Mouse (Mus musculus) midbrain, embryonic 15.5 days (tissue): ENCODE measurements around the gene Cpd. TPM values are rescaled to one million over a fixed set of nuclear protein-coding genes. Genes with fewer than 3 reads are reported as not detected.

Experiments used
- ATAC-seq: fragments of 200-750 bp; cut with Nextera tagmentation; replicated peaks from 2 replicates; pipeline ENCODE4 v1.8.0; 2017; ENCODE audit warnings: moderate TSS enrichment
- H3K27ac ChIP-seq: fragments of 300-500 bp; sonication (generic); 2 replicates; pipeline ENCODE4 v1.5.1; 2015; ENCODE audit warnings: mild to moderate bottlenecking, inconsistent platforms
- H3K27me3 ChIP-seq: fragments of 300-500 bp; sonication (generic); replicated peaks from 2 replicates; pipeline ENCODE4 v1.6.1; 2015; ENCODE audit warnings: inconsistent platforms
- H3K36me3 ChIP-seq: fragments of 300-500 bp; sonication (generic); replicated peaks from 2 replicates; pipeline ENCODE4 v1.6.1; 2015; ENCODE audit warnings: inconsistent platforms
- H3K4me1 ChIP-seq: fragments of 300-500 bp; sonication (generic); 2 replicates; pipeline ENCODE4 v1.6.1; 2015; ENCODE audit warnings: inconsistent platforms
- H3K4me2 ChIP-seq: fragments of 300-500 bp; sonication (generic); 2 replicates; pipeline ENCODE4 v1.6.1; 2015; ENCODE audit warnings: inconsistent platforms, mild to moderate bottlenecking, moderate library complexity
- H3K4me3 ChIP-seq: fragments of 300-500 bp; sonication (generic); 2 replicates; pipeline ENCODE4 v1.5.1; 2015; ENCODE audit warnings: mild to moderate bottlenecking, inconsistent platforms
- H3K9ac ChIP-seq: fragments of 300-500 bp; sonication (generic); 2 replicates; pipeline ENCODE4 v1.6.1; 2015; ENCODE audit warnings: mild to moderate bottlenecking, inconsistent platforms
- H3K9me3 ChIP-seq: fragments of 300-500 bp; sonication (generic); 2 replicates; pipeline ENCODE4 v1.6.1; 2016; ENCODE audit warnings: inconsistent platforms
- WGBS: fragments of 180-500 bp; shearing (Covaris S2); methylation state at CpG from one replicate; pipeline ENCODE4 v1.1.7; 2015; ENCODE audit warnings: mixed read lengths; 5-methylcytosine and 5-hydroxymethylcytosine counted together
- polyA plus RNA-seq: library from polyadenylated mRNA; unstranded; fragments of >200 nt; fragmentation: Nextera tagmentation; extraction: Ambion mirVana; gene quantifications from 2 replicates; pipeline ENCODE4 v1.2.1, GENCODE M21; 2015

Gene Cpd
- polyA plus RNA-seq, 1 experiment from 2014 or later = 5.3 TPM

DNA sequence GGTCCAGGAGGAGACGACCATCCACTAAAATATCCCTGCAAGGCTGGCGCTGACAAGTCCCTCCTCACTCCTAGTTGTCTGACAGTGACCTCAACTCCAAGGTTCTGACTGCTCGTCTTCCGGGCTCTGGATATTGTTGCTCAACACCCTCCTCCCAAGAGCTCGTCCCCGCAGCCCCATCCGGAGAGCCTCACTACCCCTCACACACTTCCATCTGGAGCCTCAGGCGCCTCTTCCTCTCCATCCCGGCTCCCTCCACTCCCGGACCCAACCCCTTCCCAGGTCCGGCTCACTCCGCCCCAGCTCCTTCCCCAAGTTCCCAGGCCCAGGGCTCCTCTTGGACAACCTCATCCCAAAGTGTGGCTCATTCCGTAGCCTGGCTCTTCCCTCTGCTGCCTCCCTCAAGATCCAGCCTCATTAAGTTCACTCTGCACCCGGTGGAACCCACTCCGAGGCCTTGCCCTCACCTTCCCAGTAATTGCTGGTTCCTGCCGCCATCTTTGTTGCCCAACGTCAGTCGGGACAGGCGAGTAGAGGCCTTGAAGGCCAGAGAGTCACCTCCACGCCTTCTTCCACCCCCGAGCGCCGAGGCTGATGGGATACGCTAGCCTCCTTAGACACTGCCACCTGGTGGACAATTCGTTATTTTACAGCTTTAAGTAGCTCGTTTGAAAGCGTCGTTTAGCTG lies 83.6 kb downstream of the Cpd start, which contains the start of gene Gosr1:
Gosr1 (minus strand) TSS at position 527 of the 688 bp plus-strand sequence.
- peak within 1 kb of the TSS; percentile 60 for H3K4me2 ChIP-seq
- peak within 1 kb of the TSS; percentile 74 for H3K9ac ChIP-seq
- peaks cover 7% of the 10 kb centered on the region for H3K4me1 ChIP-seq
- WGBS = under 1% methylated on average over 28 of the region's 28 CpGs
- ATAC-seq = peak; percentile 98
- peak within 1 kb of the TSS; percentile 90 for H3K27ac ChIP-seq
- H3K27me3 ChIP-seq = no peaks in the 10 kb centered on the region
- H3K4me3 ChIP-seq = peak within 1 kb of the TSS; percentile 87
- H3K36me3 ChIP-seq = peaks cover 17% of the 10 kb centered on the region
- no peaks in the 10 kb centered on the region for H3K9me3 ChIP-seq

GRCm38 (mm10) chr11:76752276-76752675 lies 94.5 kb downstream of the Cpd start:
- Histone ChIP-seq H3K27ac (no peak overlapping the region), H3K36me3 (peaks cover 35% of the 10 kb centered on the region), H3K4me1 (no peaks in the 10 kb centered on the region), H3K4me3 (no peak overlapping the region), H3K27me3 (no peaks in the 10 kb centered on the region), H3K4me2 (no peak overlapping the region), H3K9me3 (no peaks in the 10 kb centered on the region), H3K9ac (no peak overlapping the region)
- ATAC-seq = no peak
- WGBS = 95% methylated on average over 3 of the region's 3 CpGs

DNA sequence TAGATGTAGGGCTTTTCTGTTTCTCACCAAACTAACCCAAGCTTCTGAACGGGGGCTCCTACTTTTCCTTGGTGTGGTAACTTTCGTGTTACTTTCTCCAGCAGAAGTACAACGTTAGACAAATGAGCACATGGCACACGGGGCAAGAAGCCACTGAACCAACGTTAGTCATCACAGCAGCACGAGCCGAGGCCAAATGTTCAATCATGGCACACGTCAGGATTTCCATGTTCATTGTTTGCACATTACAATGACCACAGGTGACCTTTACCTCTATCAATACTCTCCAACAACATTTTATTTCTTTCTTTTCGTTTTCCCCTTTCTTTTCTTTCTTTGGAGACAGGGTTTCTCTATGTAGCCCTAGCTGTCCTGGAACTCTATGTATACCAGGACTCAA lies 98.0 kb downstream of the Cpd start:
- WGBS = 92% methylated on average over 9 of the region's 9 CpGs
- no peak overlapping the region for H3K9ac ChIP-seq
- no peak overlapping the region for H3K4me2 ChIP-seq
- no peak overlapping the region for H3K4me3 ChIP-seq
- H3K27me3 ChIP-seq = no peaks in the 10 kb centered on the region
- H3K36me3 ChIP-seq = peaks cover 49% of the 10 kb centered on the region
- no peak overlapping the region for H3K27ac ChIP-seq
- H3K4me1 ChIP-seq = no peaks in the 10 kb centered on the region
- no peak for ATAC-seq
- H3K9me3 ChIP-seq = no peaks in the 10 kb centered on the region

DNA sequence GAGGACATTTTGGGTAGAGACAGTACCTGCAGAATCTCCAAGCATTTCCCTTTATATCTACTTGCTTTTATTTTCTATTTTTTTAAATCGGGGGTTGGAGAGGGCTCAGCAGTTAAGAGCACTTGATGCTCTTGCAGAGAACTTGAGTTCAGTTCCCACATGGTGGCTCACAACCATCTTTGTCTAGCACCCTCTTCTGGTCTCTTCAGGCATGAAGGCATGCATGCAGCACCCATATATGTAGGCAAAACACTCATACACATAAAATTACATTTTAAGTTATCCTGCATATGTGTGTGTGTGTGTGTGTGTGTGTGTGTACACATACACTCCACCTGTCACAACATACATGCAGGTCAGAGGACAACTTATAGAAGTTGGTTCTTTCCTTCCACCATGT lies 100.9 kb downstream of the Cpd start:
- no peaks in the 10 kb centered on the region for H3K9me3 ChIP-seq
- H3K27ac ChIP-seq = no peak overlapping the region
- H3K4me2 ChIP-seq = no peak overlapping the region
- no peak for ATAC-seq
- H3K36me3 ChIP-seq = peaks cover 34% of the 10 kb centered on the region
- 96% methylated on average over 1 of the region's 1 CpGs for WGBS
- H3K4me1 ChIP-seq = no peaks in the 10 kb centered on the region
- no peaks in the 10 kb centered on the region for H3K27me3 ChIP-seq
- H3K9ac ChIP-seq = no peak overlapping the region
- H3K4me3 ChIP-seq = no peak overlapping the region

DNA sequence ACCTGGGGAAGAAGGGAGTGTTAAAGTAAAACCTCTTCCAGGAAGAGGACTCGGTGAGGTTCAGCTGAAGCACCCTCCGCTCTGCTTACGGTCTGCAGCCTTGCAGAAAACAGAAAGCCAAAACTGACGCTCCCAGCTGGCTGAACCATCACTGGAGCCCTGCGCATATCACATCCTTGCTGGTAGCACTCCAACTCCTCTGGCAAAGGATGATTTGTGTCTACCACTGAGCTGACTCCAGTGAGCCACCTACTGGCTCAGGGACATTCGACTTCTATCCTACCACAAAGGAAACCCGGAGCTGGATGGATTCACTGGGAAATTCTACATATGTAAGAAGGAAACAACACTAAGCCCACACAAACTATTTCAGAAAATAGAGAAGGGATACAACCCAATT lies 102.3 kb downstream of the Cpd start:
- no peak overlapping the region for H3K4me2 ChIP-seq
- H3K27ac ChIP-seq = no peak overlapping the region
- peaks cover 28% of the 10 kb centered on the region for H3K36me3 ChIP-seq
- no peaks in the 10 kb centered on the region for H3K9me3 ChIP-seq
- H3K9ac ChIP-seq = no peak overlapping the region
- WGBS = 80% methylated on average over 7 of the region's 7 CpGs
- no peak for ATAC-seq
- no peaks in the 10 kb centered on the region for H3K27me3 ChIP-seq
- no peak overlapping the region for H3K4me3 ChIP-seq
- H3K4me1 ChIP-seq = no peaks in the 10 kb centered on the region

- ATAC-seq = no peak
- 98% methylated on average over 7 of the region's 7 CpGs for WGBS
- H3K27me3 ChIP-seq = no peaks in the 10 kb centered on the region
Observed at GRCm38 (mm10) chr11:76742511-76742910, 104.3 kb downstream of the Cpd start.

GRCm38 (mm10) chr11:76739125-76739524 lies 107.7 kb downstream of the Cpd start:
- H3K4me3 ChIP-seq = no peak overlapping the region
- H3K27me3 ChIP-seq = no peaks in the 10 kb centered on the region
- no peak overlapping the region for H3K4me2 ChIP-seq
- no peak overlapping the region for H3K9ac ChIP-seq
- peaks cover 13% of the 10 kb centered on the region; the same call in 1 of the 2 replicates for H3K36me3 ChIP-seq
- no peaks in the 10 kb centered on the region for H3K4me1 ChIP-seq
- WGBS = 72% methylated on average over 6 of the region's 6 CpGs
- H3K27ac ChIP-seq = no peak overlapping the region
- no peak for ATAC-seq
- no peaks in the 10 kb centered on the region for H3K9me3 ChIP-seq

More at GRCm38 (mm10) chr11:76742511-76742910, 104.3 kb downstream of the Cpd start:
- no peak overlapping the region for H3K27ac ChIP-seq
- no peaks in the 10 kb centered on the region for H3K9me3 ChIP-seq
- no peaks in the 10 kb centered on the region for H3K4me1 ChIP-seq
- H3K36me3 ChIP-seq = peaks cover 19% of the 10 kb centered on the region
- H3K9ac ChIP-seq = no peak overlapping the region
- H3K4me3 ChIP-seq = no peak overlapping the region
- no peak overlapping the region for H3K4me2 ChIP-seq

DNA sequence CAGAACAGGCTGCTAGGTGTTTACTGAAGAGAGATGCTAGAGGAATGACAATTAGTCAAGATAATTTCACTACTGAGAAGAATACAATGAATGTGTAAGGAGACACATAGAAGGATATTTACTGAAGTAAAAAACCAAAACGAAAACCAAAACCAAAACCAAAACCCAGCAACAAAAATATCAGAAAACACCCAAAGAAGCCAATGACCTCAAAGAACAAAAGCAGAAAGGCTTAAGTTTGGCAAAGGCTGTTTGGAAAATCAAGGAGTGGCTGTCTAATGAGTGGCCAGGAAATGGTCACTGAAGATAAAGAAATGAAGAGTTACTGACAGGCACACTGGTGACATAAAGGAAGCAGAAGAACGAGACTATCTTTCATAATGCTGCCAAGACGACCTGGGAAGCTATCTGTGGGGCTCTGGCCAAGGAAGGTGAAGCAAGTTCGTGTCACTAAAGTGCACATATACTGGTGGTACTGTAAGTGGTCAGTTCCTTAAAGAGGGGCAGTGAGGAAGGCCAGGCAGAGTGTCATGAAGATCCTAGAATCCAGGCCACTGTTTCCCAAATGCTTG lies 111.0 kb downstream of the Cpd start:
- no peak overlapping the region for H3K27ac ChIP-seq
- no peaks in the 10 kb centered on the region for H3K9me3 ChIP-seq
- H3K4me3 ChIP-seq = no peak overlapping the region
- 83% methylated on average over 4 of the region's 4 CpGs for WGBS
- no peaks in the 10 kb centered on the region for H3K4me1 ChIP-seq
- no peak for ATAC-seq
- no peaks in the 10 kb centered on the region for H3K27me3 ChIP-seq
- H3K4me2 ChIP-seq = no peak overlapping the region
- H3K9ac ChIP-seq = no peak overlapping the region
- H3K36me3 ChIP-seq = peaks cover 30% of the 10 kb centered on the region; the same call in 1 of the 2 replicates

- Histone ChIP-seq H3K27ac (no peak overlapping the region), H3K36me3 (peaks cover 38% of the 10 kb centered on the region), H3K9me3 (no peaks in the 10 kb centered on the region), H3K4me3 (no peak overlapping the region), H3K4me2 (no peak overlapping the region), H3K4me1 (no peaks in the 10 kb centered on the region), H3K27me3 (no peaks in the 10 kb centered on the region), H3K9ac (no peak overlapping the region)
- WGBS = 58% methylated on average over 3 of the region's 3 CpGs
- no peak for ATAC-seq
Observed at GRCm38 (mm10) chr11:76734560-76734959, 112.3 kb downstream of the Cpd start.

GRCm38 (mm10) chr11:76730650-76731049 lies 116.2 kb downstream of the Cpd start:
- Histone ChIP-seq H3K9me3 (no peaks in the 10 kb centered on the region), H3K36me3 (peaks cover 44% of the 10 kb centered on the region), H3K27ac (no peak overlapping the region), H3K4me2 (no peak overlapping the region), H3K4me1 (no peaks in the 10 kb centered on the region), H3K27me3 (no peaks in the 10 kb centered on the region), H3K9ac (no peak overlapping the region), H3K4me3 (no peak overlapping the region)
- 87% methylated on average over 3 of the region's 3 CpGs for WGBS
- ATAC-seq = no peak

Other genes with a start within 250 kb of the Cpd start
- gene Abr, start 224.7 kb downstream of the Cpd start, polyA plus RNA-seq = 127 and 128 TPM in 2 replicates
- 0.92 and 1.1 TPM in 2 replicates for gene Bhlha9, start 174.5 kb downstream of the Cpd start, polyA plus RNA-seq
- 0.10 and 0.13 TPM in 2 replicates for gene Trarg1, start 167.2 kb downstream of the Cpd start, polyA plus RNA-seq
- gene Gosr1, start 83.4 kb downstream of the Cpd start, polyA plus RNA-seq = 24.5 and 25.4 TPM in 2 replicates
- gene Tmigd1, start 55.1 kb upstream of the Cpd start, polyA plus RNA-seq = not detected in 2 replicates
- gene Blmh, start 77.8 kb upstream of the Cpd start, polyA plus RNA-seq = 151 and 155 TPM in 2 replicates
- 5.7 TPM in 2 replicates for gene Slc6a4, start 151.6 kb upstream of the Cpd start, polyA plus RNA-seq
- 52.0 and 54.3 TPM in 2 replicates for gene Nsrp1, start 231.4 kb upstream of the Cpd start, polyA plus RNA-seq